Mouse (Mus musculus) heart, embryonic 13.5 days (tissue): ENCODE results near the gene Slc16a9. TPM values are rescaled to one million over a fixed set of nuclear protein-coding genes. Genes with fewer than 3 reads are reported as not detected.

Source experiments
- polyA plus RNA-seq: library from polyadenylated mRNA; unstranded; fragments of >200 nt; fragmentation: Nextera tagmentation; extraction: Ambion mirVana; gene quantifications from 2 replicates; pipeline ENCODE4 v1.2.1, GENCODE M21; 2015

Slc16a9 gene
- polyA plus RNA-seq, 1 experiment from 2014 or later, result 0.94 TPM

Other genes starting within 250 kb of the Slc16a9 start
- 12.5 and 12.9 TPM in 2 replicates for gene Ccdc6, start 148.0 kb upstream of the Slc16a9 start, polyA plus RNA-seq
- gene Mrln, start 40.4 kb upstream of the Slc16a9 start, polyA plus RNA-seq, result 0.57 and 1.1 TPM in 2 replicates
- 9.5 and 10.0 TPM in 2 replicates for gene Fam13c, start 195.4 kb downstream of the Slc16a9 start, polyA plus RNA-seq